ENCODE assay signal across 10 mouse cellular contexts in genomic region chr11:84823484-84823897, GRCm38 (mm10). TPM values are rescaled to one million over a fixed set of nuclear protein-coding genes. Genes with fewer than 3 reads are reported as not detected.
DNase-seq lines count a peak whose midpoint lies in the region; ATAC-seq and TF ChIP-seq lines count a peak whose summit lies in the region.
"Had no signal": no experiment of that assay in that cellular context is flagged by ENCODE, and none has a peak within 500 bp of the region (broad histone marks: within the 10 kb centered on the region; RNA-seq: fewer than 3 reads in every experiment).

No protein-coding gene starts in this region.

- H3K27me3 ChIP-seq in forebrain, embryonic 10.5 days (ENCODE audit: poor library complexity, severe bottlenecking), result no peaks in the 10 kb centered on the region
- H3K27me3 ChIP-seq in forebrain, embryonic 16.5 days (replicated peaks; ENCODE audit: control insufficient read depth, insufficient read depth, low read length), result no peaks in the 10 kb centered on the region
- H3K27me3 ChIP-seq in heart, embryonic 14.5 days (ENCODE audit: control insufficient read depth, insufficient read depth, low read length), result no peaks in the 10 kb centered on the region
- H3K27me3 ChIP-seq in liver, postnatal 0 days (ENCODE audit: insufficient read depth, low read length), result no peaks in the 10 kb centered on the region
- H3K27me3 ChIP-seq in midbrain, postnatal 0 days (ENCODE audit: insufficient read depth, low read length), result no peaks in the 10 kb centered on the region
- H3K27me3 ChIP-seq: embryonic facial prominence, embryonic 15.5 days; neural tube, embryonic 12.5 days had no signal

- TF ChIP-seq EP300 in liver, postnatal 0 days (IDR thresholded peaks at IDR 0.05; ENCODE audit: low read depth), result peak; percentile 99

- ATAC-seq in forebrain, embryonic 16.5 days, result no peak
- ATAC-seq in heart, embryonic 14.5 days (ENCODE audit: insufficient number of reproducible peaks, insufficient read depth, low FRiP score, low read depth), result peak; percentile 47
- peak; percentile 84 for ATAC-seq in liver, postnatal 0 days
- no peak for ATAC-seq in frontal cortex, adult (ENCODE audit: low TSS enrichment)
- no peak for ATAC-seq in midbrain, postnatal 0 days (ENCODE audit: low FRiP score)

- peak; percentile 84 for TF ChIP-seq POLR2A in bone marrow, adult 2 months (IDR thresholded peaks at IDR 0.05; ENCODE audit: borderline replicate concordance, control insufficient read depth, low read depth, low read length)

- H3K9ac ChIP-seq in forebrain, embryonic 16.5 days (replicated peaks; ENCODE audit: low read depth, low read length), result no peak overlapping the region
- H3K9ac ChIP-seq in heart, embryonic 14.5 days (ENCODE audit: low read length), result peak overlapping the region; percentile 54
- H3K9ac ChIP-seq in liver, postnatal 0 days (replicated peaks), result peak overlapping the region; percentile 97
- H3K9ac ChIP-seq in midbrain, postnatal 0 days (replicated peaks; ENCODE audit: low read length, poor library complexity, severe bottlenecking), result no peak overlapping the region
- H3K9ac ChIP-seq: embryonic facial prominence, embryonic 15.5 days; neural tube, embryonic 12.5 days had no signal

- 0 out of 2 replicates have a peak overlapping the region, but pooled peaks have one; percentile 14 for H3K4me3 ChIP-seq in forebrain, embryonic 10.5 days
- H3K4me3 ChIP-seq in forebrain, embryonic 16.5 days (replicated peaks; ENCODE audit: low read length), result no peak overlapping the region
- no peak overlapping the region for H3K4me3 ChIP-seq in bone marrow, adult 2 months (replicated peaks; ENCODE audit: control insufficient read depth, low read depth, low read length)
- peak overlapping the region in 1 of 2 experiments; percentile 8; a peak in 1 of 4 replicates for H3K4me3 ChIP-seq in heart, embryonic 14.5 days (ENCODE audit: control insufficient read depth in 1 of 2, insufficient read depth in 1 of 2, low read depth in 1 of 2, low read length in 2 of 2)
- H3K4me3 ChIP-seq in liver, postnatal 0 days (ENCODE audit: low read depth, low read length), result peak overlapping the region; percentile 46
- no peak overlapping the region for H3K4me3 ChIP-seq in midbrain, postnatal 0 days (ENCODE audit: low read depth, low read length)
- H3K4me3 ChIP-seq: embryonic facial prominence, embryonic 15.5 days; neural tube, embryonic 12.5 days had no signal

- H3K36me3 ChIP-seq in forebrain, embryonic 10.5 days (replicated peaks), result peaks cover 11% of the 10 kb centered on the region
- no peaks in the 10 kb centered on the region for H3K36me3 ChIP-seq in forebrain, embryonic 16.5 days (ENCODE audit: control insufficient read depth, insufficient read depth)
- H3K36me3 ChIP-seq in heart, embryonic 14.5 days (ENCODE audit: control insufficient read depth, insufficient read depth, low read length), result peaks cover 31% of the 10 kb centered on the region
- H3K36me3 ChIP-seq in liver, postnatal 0 days (replicated peaks; ENCODE audit: insufficient read depth, low read length), result peaks cover 60% of the 10 kb centered on the region
- H3K36me3 ChIP-seq in midbrain, postnatal 0 days (ENCODE audit: insufficient read depth, low read length), result no peaks in the 10 kb centered on the region
- H3K36me3 ChIP-seq: embryonic facial prominence, embryonic 15.5 days; neural tube, embryonic 12.5 days had no signal

- peak overlapping the region; percentile 58; the same call in 1 of the 2 replicates for H3K27ac ChIP-seq in forebrain, embryonic 10.5 days
- H3K27ac ChIP-seq in forebrain, embryonic 16.5 days (ENCODE audit: low read length), result no peak overlapping the region
- H3K27ac ChIP-seq in bone marrow, adult 2 months (ENCODE audit: control insufficient read depth, insufficient read depth, low read depth, low read length, poor library complexity), result peak overlapping the region; percentile 70
- peak overlapping the region; percentile 76 to 80 for H3K27ac ChIP-seq in heart, embryonic 14.5 days (replicated peaks in 1 of 2; ENCODE audit: control insufficient read depth in 1 of 2, insufficient read depth in 1 of 2, low read depth in 2 of 2, low read length in 2 of 2)
- peak overlapping the region; percentile 92 for H3K27ac ChIP-seq in liver, postnatal 0 days (ENCODE audit: low read depth)
- H3K27ac ChIP-seq in midbrain, postnatal 0 days (ENCODE audit: low read depth, low read length), result no peak overlapping the region
- H3K27ac ChIP-seq: embryonic facial prominence, embryonic 15.5 days; neural tube, embryonic 12.5 days had no signal

- peaks cover 32% of the 10 kb centered on the region for H3K4me1 ChIP-seq in forebrain, embryonic 10.5 days
- H3K4me1 ChIP-seq in forebrain, embryonic 16.5 days (replicated peaks; ENCODE audit: control insufficient read depth, insufficient read depth, low read length), result peaks cover 10% of the 10 kb centered on the region; the same call in 1 of the 2 replicates
- peaks cover 2% of the 10 kb centered on the region for H3K4me1 ChIP-seq in bone marrow, adult 2 months (ENCODE audit: control insufficient read depth, insufficient read depth, low read length)
- peaks cover 28 to 64% of the 10 kb centered on the region in 2 experiments for H3K4me1 ChIP-seq in heart, embryonic 14.5 days (ENCODE audit: control insufficient read depth in 2 of 2, insufficient read depth in 2 of 2, low read length in 2 of 2)
- H3K4me1 ChIP-seq in liver, postnatal 0 days (ENCODE audit: insufficient read depth), result peaks cover 24% of the 10 kb centered on the region
- no peaks in the 10 kb centered on the region for H3K4me1 ChIP-seq in midbrain, postnatal 0 days (ENCODE audit: insufficient read depth, low read length)

- H3K4me2 ChIP-seq in forebrain, embryonic 16.5 days (ENCODE audit: low read length), result no peak overlapping the region
- peak overlapping the region; percentile 57 for H3K4me2 ChIP-seq in heart, embryonic 14.5 days (ENCODE audit: low read length)
- peak overlapping the region; percentile 99 for H3K4me2 ChIP-seq in liver, postnatal 0 days (ENCODE audit: low read depth, low read length)
- no peak overlapping the region for H3K4me2 ChIP-seq in midbrain, postnatal 0 days (ENCODE audit: low read depth, low read length, poor library complexity, severe bottlenecking)
- H3K4me2 ChIP-seq: embryonic facial prominence, embryonic 15.5 days; neural tube, embryonic 12.5 days had no signal

- WGBS in forebrain, embryonic 10.5 days, result 77% methylated on average over 10 of the region's 10 CpGs
- WGBS in forebrain, embryonic 16.5 days, result 67% methylated on average over 10 of the region's 10 CpGs
- 47% methylated on average over 10 of the region's 10 CpGs for WGBS in bone marrow, adult 2 months
- WGBS in heart, embryonic 14.5 days, result 5% methylated on average over 10 of the region's 10 CpGs
- 28% methylated on average over 10 of the region's 10 CpGs for WGBS in liver, postnatal 0 days (ENCODE audit: insufficient replicate concordance)
- 72% methylated on average over 10 of the region's 10 CpGs for whole genome bisulfite sequencing in midbrain, postnatal 0 days

- no peak for TF ChIP-seq CTCF in bone marrow, adult 2 months (IDR thresholded peaks at IDR 0.05; ENCODE audit: control insufficient read depth, insufficient read depth, low read length)
- TF ChIP-seq CTCF in liver, postnatal 0 days (IDR thresholded peaks at IDR 0.05; ENCODE audit: low read depth), result no peak
- no peak for TF ChIP-seq CTCF in midbrain, postnatal 0 days (IDR thresholded peaks at IDR 0.05)

- H3K9me3 ChIP-seq in forebrain, embryonic 10.5 days, result no peaks in the 10 kb centered on the region
- H3K9me3 ChIP-seq in forebrain, embryonic 16.5 days (ENCODE audit: control insufficient read depth, low read length), result no peaks in the 10 kb centered on the region
- H3K9me3 ChIP-seq in heart, embryonic 14.5 days (ENCODE audit: control insufficient read depth, low read length), result no peaks in the 10 kb centered on the region
- H3K9me3 ChIP-seq in liver, postnatal 0 days (ENCODE audit: low read length), result no peaks in the 10 kb centered on the region
- H3K9me3 ChIP-seq in midbrain, postnatal 0 days (ENCODE audit: low read length), result no peaks in the 10 kb centered on the region
- H3K9me3 ChIP-seq: embryonic facial prominence, embryonic 15.5 days; neural tube, embryonic 12.5 days had no signal

- no peak for DNase-seq in forebrain, embryonic 10.5 days (ENCODE audit: extremely low spot score, low spot score)
- DNase-seq in liver, postnatal 0 days, result peak; percentile 86
- DNase-seq in right cerebral cortex, postnatal 10 days (ENCODE audit: low spot score in 2 of 2), result no peak
- no peak for DNase-seq in midbrain, postnatal 0 days (ENCODE audit: low spot score)

RNA-seq across cellular contexts. Expression of gene Mrm1, which starts 4.2 kb away (rescaled TPM):
- polyA plus RNA-seq in forebrain, embryonic 10.5 days (2016; fragmentation: Nextera tagmentation; extraction: Ambion mirVana), result 12.3 and 14.9 TPM in 2 replicates
- polyA plus RNA-seq in forebrain, embryonic 16.5 days (2015; fragmentation: Nextera tagmentation; extraction: Ambion mirVana), result 14.0 and 15.9 TPM in 2 replicates
- 39.1 and 41.7 TPM in 2 replicates for polyA plus RNA-seq in bone marrow, adult 2 months (2011; ENCODE audit: insufficient read depth, insufficient read length, low replicate concordance, missing spikeins)
- polyA plus RNA-seq in heart, embryonic 14.5 days (2014; fragmentation: Nextera tagmentation; extraction: Ambion mirVana), result 17.5 and 20.5 TPM in 2 replicates
- polyA plus RNA-seq in liver, postnatal 0 days (2015; fragmentation: Nextera tagmentation; extraction: Ambion mirVana), result 7.4 and 8.4 TPM in 2 replicates
- 14.2 and 15.5 TPM in 2 replicates for total RNA-seq in midbrain, postnatal 0 days (2014; rRNA removed)
- polyA plus RNA-seq in midbrain, postnatal 0 days (2015; fragmentation: Nextera tagmentation; extraction: Ambion mirVana), result 13.1 and 16.9 TPM in 2 replicates

RNA-seq across cellular contexts. Expression of gene Dhrs11, which starts 5.3 kb away (rescaled TPM):
- 13.4 and 16.9 TPM in 2 replicates for polyA plus RNA-seq in forebrain, embryonic 10.5 days (2016; fragmentation: Nextera tagmentation; extraction: Ambion mirVana)
- polyA plus RNA-seq in forebrain, embryonic 16.5 days (2015; fragmentation: Nextera tagmentation; extraction: Ambion mirVana), result 3.7 and 4.3 TPM in 2 replicates
- polyA plus RNA-seq in bone marrow, adult 2 months (2011; ENCODE audit: insufficient read depth, insufficient read length, low replicate concordance, missing spikeins), result 144 and 158 TPM in 2 replicates
- 46.5 and 56.5 TPM in 2 replicates for polyA plus RNA-seq in heart, embryonic 14.5 days (2014; fragmentation: Nextera tagmentation; extraction: Ambion mirVana)
- 86.1 and 91.1 TPM in 2 replicates for polyA plus RNA-seq in liver, postnatal 0 days (2015; fragmentation: Nextera tagmentation; extraction: Ambion mirVana)
- 7.6 and 10.1 TPM in 2 replicates for total RNA-seq in midbrain, postnatal 0 days (2014; rRNA removed)
- 9.1 and 12.3 TPM in 2 replicates for polyA plus RNA-seq in midbrain, postnatal 0 days (2015; fragmentation: Nextera tagmentation; extraction: Ambion mirVana)

RNA-seq across cellular contexts. Expression of gene Ggnbp2, which starts 47.1 kb away (rescaled TPM):
- 52.3 and 52.4 TPM in 2 replicates for polyA plus RNA-seq in forebrain, embryonic 10.5 days (2016; fragmentation: Nextera tagmentation; extraction: Ambion mirVana)
- polyA plus RNA-seq in forebrain, embryonic 16.5 days (2015; fragmentation: Nextera tagmentation; extraction: Ambion mirVana), result 71.4 and 73.3 TPM in 2 replicates
- polyA plus RNA-seq in bone marrow, adult 2 months (2011; ENCODE audit: insufficient read depth, insufficient read length, low replicate concordance, missing spikeins), result 67.9 and 113 TPM in 2 replicates
- polyA plus RNA-seq in heart, embryonic 14.5 days (2014; fragmentation: Nextera tagmentation; extraction: Ambion mirVana), result 49.9 and 54.4 TPM in 2 replicates
- polyA plus RNA-seq in liver, postnatal 0 days (2015; fragmentation: Nextera tagmentation; extraction: Ambion mirVana), result 44.7 and 56.3 TPM in 2 replicates
- total RNA-seq in midbrain, postnatal 0 days (2014; rRNA removed), result 39.2 and 52.1 TPM in 2 replicates
- polyA plus RNA-seq in midbrain, postnatal 0 days (2015; fragmentation: Nextera tagmentation; extraction: Ambion mirVana), result 62.9 and 65.8 TPM in 2 replicates

RNA-seq across cellular contexts. Expression of gene Myo19, which starts 56.5 kb away (rescaled TPM):
- 11.0 and 12.3 TPM in 2 replicates for polyA plus RNA-seq in forebrain, embryonic 10.5 days (2016; fragmentation: Nextera tagmentation; extraction: Ambion mirVana)
- polyA plus RNA-seq in forebrain, embryonic 16.5 days (2015; fragmentation: Nextera tagmentation; extraction: Ambion mirVana), result 5.1 and 6.5 TPM in 2 replicates
- 4.3 and 8.1 TPM in 2 replicates for polyA plus RNA-seq in bone marrow, adult 2 months (2011; ENCODE audit: insufficient read depth, insufficient read length, low replicate concordance, missing spikeins)
- polyA plus RNA-seq in heart, embryonic 14.5 days (2014; fragmentation: Nextera tagmentation; extraction: Ambion mirVana), result 5.8 and 6.6 TPM in 2 replicates
- 1.7 and 1.8 TPM in 2 replicates for polyA plus RNA-seq in liver, postnatal 0 days (2015; fragmentation: Nextera tagmentation; extraction: Ambion mirVana)
- total RNA-seq in midbrain, postnatal 0 days (2014; rRNA removed), result 9.4 and 13.6 TPM in 2 replicates
- 4.4 and 4.7 TPM in 2 replicates for polyA plus RNA-seq in midbrain, postnatal 0 days (2015; fragmentation: Nextera tagmentation; extraction: Ambion mirVana)

RNA-seq across cellular contexts. Expression of gene Pigw, which starts 56.6 kb away (rescaled TPM):
- 3.1 and 3.5 TPM in 2 replicates for polyA plus RNA-seq in forebrain, embryonic 10.5 days (2016; fragmentation: Nextera tagmentation; extraction: Ambion mirVana)
- 2.7 and 3.7 TPM in 2 replicates for polyA plus RNA-seq in forebrain, embryonic 16.5 days (2015; fragmentation: Nextera tagmentation; extraction: Ambion mirVana)
- polyA plus RNA-seq in bone marrow, adult 2 months (2011; ENCODE audit: insufficient read depth, insufficient read length, low replicate concordance, missing spikeins), result 2.7 and 2.9 TPM in 2 replicates
- polyA plus RNA-seq in heart, embryonic 14.5 days (2014; fragmentation: Nextera tagmentation; extraction: Ambion mirVana), result 2.8 and 3.0 TPM in 2 replicates
- 1.3 and 1.4 TPM in 2 replicates for polyA plus RNA-seq in liver, postnatal 0 days (2015; fragmentation: Nextera tagmentation; extraction: Ambion mirVana)
- total RNA-seq in midbrain, postnatal 0 days (2014; rRNA removed), result 1.9 and 3.7 TPM in 2 replicates
- 1.6 and 1.7 TPM in 2 replicates for polyA plus RNA-seq in midbrain, postnatal 0 days (2015; fragmentation: Nextera tagmentation; extraction: Ambion mirVana)

Comparison
In these comparisons a context has a peak if more than half of its experiments do, and no peak if none do; other contexts are left out.
1. H3K27ac ChIP-seq: peak in forebrain, embryonic 10.5 days (single experiment), bone marrow, adult 2 months (single experiment), heart, embryonic 14.5 days (2 of 2) and liver, postnatal 0 days (single experiment); none in forebrain, embryonic 16.5 days (single experiment) and midbrain, postnatal 0 days (single experiment).
2. H3K4me3 ChIP-seq: peak in forebrain, embryonic 10.5 days (single experiment) and liver, postnatal 0 days (single experiment); none in forebrain, embryonic 16.5 days (single experiment), bone marrow, adult 2 months (single experiment) and midbrain, postnatal 0 days (single experiment).
3. ATAC-seq: peak in heart, embryonic 14.5 days (single experiment) and liver, postnatal 0 days (single experiment); none in forebrain, embryonic 16.5 days (single experiment), frontal cortex, adult (single experiment) and midbrain, postnatal 0 days (single experiment).
4. H3K4me2 ChIP-seq: peak in heart, embryonic 14.5 days (single experiment) and liver, postnatal 0 days (single experiment); none in forebrain, embryonic 16.5 days (single experiment) and midbrain, postnatal 0 days (single experiment).
5. H3K9ac ChIP-seq: peak in heart, embryonic 14.5 days (single experiment) and liver, postnatal 0 days (single experiment); none in forebrain, embryonic 16.5 days (single experiment) and midbrain, postnatal 0 days (single experiment).